Comparison of ENCODE assay signal across 1 mouse cellular context in the genomic region with DNA sequence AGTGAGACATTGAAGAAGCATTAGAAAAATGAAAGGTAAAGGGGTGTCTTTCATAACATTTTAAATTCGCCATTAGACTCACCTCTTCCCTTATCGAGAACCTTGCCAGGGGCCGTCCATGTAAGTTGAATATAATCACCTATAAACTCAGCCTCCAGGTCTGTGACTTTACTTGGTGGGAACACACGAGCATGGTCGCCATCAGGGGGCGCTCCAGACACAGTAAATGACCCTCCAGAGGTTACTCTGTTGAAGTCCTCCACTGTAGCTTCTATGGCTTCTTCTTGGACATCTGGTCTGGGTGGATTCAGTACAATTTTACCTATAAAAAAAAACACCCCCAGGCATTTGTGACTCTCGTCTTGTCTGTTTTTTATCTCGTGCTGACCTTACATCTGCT.
A peak's percentile ranks its signal among the peaks of the same experiment; 100 is the strongest.
TF ChIP-seq lines count a peak whose summit lies in the region.

No protein-coding gene starts in this region.

TF ChIP-seq in MEL, 35 proteins besides CTCF, POLR2A, EP300 and RAD21:
- TF ChIP-seq ZC3H11A (IDR thresholded peaks at IDR 0.05; ENCODE audit: low read depth, low read length) (peak; percentile 50), MYC (IDR thresholded peaks at IDR 0.05; ENCODE audit: low read depth, low read length) (no peak), MEF2A (IDR thresholded peaks at IDR 0.05; ENCODE audit: extremely low read depth, insufficient replicate concordance, low read depth, low read length, poor library complexity, severe bottlenecking) (no peak), UBTF (IDR thresholded peaks at IDR 0.05; ENCODE audit: borderline replicate concordance, insufficient read depth, low read depth, low read length) (no peak), ZMIZ1 (IDR thresholded peaks at IDR 0.05; ENCODE audit: low read depth, low read length) (no peak), TAL1 (IDR thresholded peaks at IDR 0.05; ENCODE audit: low read length) (no peak), JUND (IDR thresholded peaks at IDR 0.05; ENCODE audit: low read depth, low read length) (no peak), GABPA (IDR thresholded peaks at IDR 0.05; ENCODE audit: low read depth, low read length) (no peak), POLR2AphosphoS5 (IDR thresholded peaks at IDR 0.05; ENCODE audit: borderline replicate concordance, low read depth, low read length) (no peak), ETS1 (IDR thresholded peaks at IDR 0.05; ENCODE audit: low read depth, low read length) (no peak), SMC3 (IDR thresholded peaks at IDR 0.05; ENCODE audit: low read depth, low read length) (peak; percentile 76)
TF ChIP-seq in MEL: peak in this region for 2.
